Mouse (Mus musculus): ENCODE results near the gene Kif4.

DNA sequence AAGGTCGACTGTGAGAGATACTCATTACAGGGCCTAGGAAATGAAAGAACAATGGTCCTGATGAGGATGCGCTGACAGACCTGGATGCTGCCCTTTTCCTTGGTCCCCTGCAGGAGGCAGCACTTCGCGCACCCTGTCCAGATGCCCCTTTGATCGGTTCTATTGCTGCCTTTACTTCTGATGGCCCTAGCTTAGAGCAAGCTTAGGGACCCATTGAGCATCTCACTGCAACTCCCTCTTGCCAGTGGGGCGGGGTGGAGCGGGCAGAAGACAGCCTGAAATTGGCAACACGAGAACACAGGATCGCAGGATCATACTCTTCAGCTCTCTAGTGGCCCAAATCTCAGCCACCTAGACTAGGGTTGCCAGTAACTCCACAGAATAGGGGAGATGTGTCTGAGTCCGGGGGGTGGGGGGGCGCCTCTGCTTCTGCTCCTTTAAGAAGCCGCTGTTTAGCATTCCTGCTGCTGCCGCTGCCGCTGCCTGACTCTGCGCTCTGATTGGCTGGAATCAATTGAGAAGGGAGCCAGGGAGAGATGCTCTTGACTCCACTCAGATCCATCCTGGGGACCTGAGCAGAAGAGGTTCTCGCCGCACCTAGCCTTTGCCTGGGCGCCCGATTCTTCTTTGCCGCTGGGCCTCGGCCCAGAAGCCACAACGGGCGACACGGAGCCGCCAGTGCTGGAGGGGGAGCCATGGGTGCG is 141.8 kb downstream of the Kif4 start, which contains the start of gene Dlg3:
- no peak for TF ChIP-seq GATA1 (IDR thresholded peaks at IDR 0.05; ENCODE audit: low read length)
- no peak for TF ChIP-seq TAL1 (IDR thresholded peaks at IDR 0.05; ENCODE audit: low read length)

All from erythroblast, embryonic 14.5 days (primary cell).